Mouse (Mus musculus) forelimb bud, embryonic 11.5 days (tissue): ENCODE measurements at regions not wholly inside any gene's neighbourhood (a gene's known extent, or its start where the extent isn't known, plus 50 kb on each side); places are given as distances from the start of the nearest gene placed in this dataset.

ENCODE experiments used
- DNase-seq: peaks from one replicate; pipeline ENCODE4 v3.0.0-alpha.2; 2012; ENCODE audit warnings: low read depth, low spot score

DNA sequence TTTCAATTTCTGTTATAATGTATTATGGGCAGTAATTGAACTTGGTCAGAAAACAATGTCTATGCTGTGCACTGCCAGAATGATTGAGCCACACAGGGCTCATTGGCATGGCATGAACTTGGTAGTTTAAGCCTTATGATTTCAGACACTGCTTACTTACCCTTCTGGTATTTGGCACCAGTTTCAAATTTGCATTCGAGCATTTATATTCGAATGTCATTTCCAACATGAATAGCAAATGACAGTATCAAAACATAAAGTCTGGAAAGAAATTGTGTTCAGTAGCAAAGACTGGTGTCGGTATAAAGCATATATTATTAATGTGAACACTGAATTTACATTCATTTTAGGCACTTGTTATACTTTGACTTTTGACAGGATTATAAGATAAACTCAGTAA is 50.8 kb upstream of the Robo2 start:
- no peak for DNase-seq
